Mouse (Mus musculus): ENCODE results near the gene Lrrc4.

DNA sequence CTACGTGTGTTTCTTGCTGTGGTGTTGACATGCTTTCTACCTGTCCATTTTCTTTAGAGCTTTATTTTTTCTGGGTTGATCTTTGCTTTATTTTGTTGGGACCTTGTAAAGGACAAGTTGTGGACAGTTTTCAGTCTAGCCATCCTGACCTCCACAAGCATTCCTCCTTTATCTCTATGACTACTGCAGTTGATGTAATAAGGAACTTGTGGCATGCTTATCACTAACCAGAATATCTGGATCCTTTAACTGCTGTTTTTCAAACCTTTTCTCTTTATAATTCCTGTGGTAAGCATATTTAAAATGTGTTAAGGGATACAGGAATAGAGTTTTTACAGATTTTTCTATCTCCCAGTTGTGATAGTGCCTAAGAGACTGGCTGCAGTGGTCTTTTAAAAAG, 152.7 kb downstream of the Lrrc4 start:
- TF ChIP-seq CTCF (IDR thresholded peaks at IDR 0.05; ENCODE audit: insufficient read depth, low read depth, low read length) (no peak), POLR2A (IDR thresholded peaks at IDR 0.05; ENCODE audit: insufficient read depth, low read depth, low read length) (no peak)
